Mouse (Mus musculus): ENCODE results near the gene Olfr287.

Olfr287 gene

DNA sequence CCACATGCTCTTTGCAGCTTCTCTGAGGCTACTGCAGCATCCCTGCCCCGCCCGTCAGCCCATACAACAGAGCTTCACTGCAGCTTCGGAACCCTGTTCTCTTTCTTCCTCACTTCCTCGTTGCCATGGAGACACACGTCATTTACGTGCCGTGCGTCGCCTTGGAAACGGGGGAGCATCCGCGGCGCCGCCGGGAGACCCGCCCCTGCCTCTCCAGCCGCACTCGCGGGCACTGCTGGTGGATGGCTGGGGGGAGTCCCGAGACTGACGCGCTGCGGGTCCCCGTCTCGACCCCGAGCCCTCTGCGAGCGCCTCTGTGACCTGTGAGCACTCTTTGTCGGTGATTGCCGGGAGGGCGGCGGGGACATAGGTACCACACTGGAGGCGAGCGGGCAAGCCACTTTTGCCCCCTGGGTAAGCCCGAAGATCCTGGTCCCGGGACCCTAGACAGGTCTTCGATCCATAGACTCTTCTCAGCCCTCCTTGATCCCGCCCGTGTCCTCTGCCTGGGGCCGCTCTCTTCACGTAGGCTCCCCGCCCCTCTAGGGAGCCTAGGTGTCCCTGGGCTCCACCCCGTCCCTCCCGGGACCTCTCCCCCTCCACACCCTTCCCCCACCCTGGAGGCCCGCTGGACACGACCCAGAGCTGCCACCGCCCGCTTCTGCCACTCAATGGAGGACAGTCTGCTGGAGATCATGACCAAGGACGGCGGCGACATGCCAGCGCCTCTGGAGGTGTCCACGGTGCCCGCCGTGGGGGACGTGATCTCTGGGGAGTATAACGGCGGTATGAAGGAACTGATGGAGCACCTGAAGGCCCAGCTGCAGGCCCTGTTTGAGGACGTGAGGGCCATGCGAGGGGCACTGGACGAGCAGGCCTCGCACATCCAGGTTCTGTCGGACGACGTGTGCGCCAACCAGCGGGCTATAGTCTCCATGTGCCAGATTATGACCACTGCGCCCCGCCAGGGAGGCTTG, 52.9 kb downstream of the Olfr287 start:
- peak; percentile 86 for DNase-seq (ENCODE audit: low read depth)

DNA sequence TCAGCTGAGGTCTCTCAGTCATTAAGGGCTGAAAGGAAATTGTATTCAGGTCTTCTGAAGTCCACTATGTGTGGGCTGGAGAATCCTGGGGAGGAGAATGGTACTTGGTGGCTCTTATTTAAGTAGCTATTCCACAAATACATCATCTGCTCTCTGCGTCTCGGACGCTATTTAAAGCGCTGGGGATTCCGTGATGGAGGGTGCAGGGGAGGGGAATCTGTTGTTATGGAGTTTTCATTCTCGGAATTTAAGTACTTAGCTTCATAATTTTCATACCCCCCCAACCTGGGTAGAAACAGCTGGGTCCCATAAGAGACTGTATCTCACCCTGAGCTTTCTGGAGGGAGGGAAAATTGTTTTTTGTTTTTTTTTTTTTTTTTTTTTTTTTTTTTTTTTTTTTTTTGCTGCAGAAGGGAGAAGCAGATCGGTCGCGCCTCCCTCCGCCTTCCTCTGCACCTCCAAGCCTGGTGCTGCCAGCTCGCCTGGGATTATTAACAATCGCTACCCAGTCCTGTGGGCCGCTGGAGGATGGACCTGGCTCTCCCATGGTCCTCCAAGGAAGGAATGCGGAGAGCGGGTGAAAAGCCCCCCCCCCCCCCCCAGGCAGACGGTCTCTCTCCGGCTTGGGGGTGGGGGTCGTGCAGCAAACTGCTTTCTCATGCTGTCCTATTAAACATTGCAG, 53.8 kb downstream of the Olfr287 start, which contains the start of gene Ccdc184:
Ccdc184 (plus strand) TSS at position 196 of the 682 bp plus-strand sequence.
- DNase-seq (ENCODE audit: low read depth), result no peak

DNA sequence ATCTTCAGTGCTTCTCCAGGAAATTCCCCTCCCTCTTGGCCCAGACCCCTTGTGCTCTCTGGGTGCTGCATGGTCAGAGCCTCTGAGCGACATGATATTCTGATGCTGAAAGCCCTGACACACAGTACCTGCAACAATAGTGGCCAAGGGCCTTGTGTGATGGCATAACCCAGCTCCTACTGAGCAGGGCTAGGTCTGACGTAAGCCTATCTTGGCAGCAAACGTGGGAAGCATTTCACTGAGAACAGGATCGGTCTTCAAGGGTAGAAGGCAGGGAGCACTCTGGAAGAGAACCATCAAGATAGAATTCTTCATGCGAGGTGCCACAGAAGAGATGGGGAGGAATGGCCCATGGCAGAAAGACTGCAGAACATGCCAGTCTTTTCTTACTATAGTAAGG, 55.3 kb downstream of the Olfr287 start, which contains the start of gene Asb8:
Asb8 (minus strand) TSS at position 101 of the 400 bp plus-strand sequence.
- DNase-seq (ENCODE audit: low read depth), result no peak

DNA sequence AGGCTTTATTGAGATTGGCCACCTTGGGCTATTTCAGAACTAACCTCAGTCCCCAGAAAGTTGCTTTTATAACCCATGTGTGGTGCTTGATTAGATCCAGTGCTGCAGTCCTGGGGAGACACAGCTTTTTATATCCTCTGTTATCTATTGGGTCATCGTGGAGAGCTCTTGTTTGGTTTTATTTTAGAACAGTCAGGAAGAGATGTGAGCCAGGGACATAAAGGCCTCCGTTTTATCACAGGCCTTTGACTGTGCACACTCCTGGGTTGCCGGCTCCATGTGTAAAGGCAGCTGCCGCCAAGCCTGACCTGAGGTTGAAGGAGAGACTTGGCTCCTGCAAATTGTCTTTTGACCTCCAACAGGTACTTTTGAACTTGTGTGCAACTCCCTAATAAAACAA, 58.3 kb downstream of the Olfr287 start:
- no peak for DNase-seq (ENCODE audit: low read depth)

DNA sequence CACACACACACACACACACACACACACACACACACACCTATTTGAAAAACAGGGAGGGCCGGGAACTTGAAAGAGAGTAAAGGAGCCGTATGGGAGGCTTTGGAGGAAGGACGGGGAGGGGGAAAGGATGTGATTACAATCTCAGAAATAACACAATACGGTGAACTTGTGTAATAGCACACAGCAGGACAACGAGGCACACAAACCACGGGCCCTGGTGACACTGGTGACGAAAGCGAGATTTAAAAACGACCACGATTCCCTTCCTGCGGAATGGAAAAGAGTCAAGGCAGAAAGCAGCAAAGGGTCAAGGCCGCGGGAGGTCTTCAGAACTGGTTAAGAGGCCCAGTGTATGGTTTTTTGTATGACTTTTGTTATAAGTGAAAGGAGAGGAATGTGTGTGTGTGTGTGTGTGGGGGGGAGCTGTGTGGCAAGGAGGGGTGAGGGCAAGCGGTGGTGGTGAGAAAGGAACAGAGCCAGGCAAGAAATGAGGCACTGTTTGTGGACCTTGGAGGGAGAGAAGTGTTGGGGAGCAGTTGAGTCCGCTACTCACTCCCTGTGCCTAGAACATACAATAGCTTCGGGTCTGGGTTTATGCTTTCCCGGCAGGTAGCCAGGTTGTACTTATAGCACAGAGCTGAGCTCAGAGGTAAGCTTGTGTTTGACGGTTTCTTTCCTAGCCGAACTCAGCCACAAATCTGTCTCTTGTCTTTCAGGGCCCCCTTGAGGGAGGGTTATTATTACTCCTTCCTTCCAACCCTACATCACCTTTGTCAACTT, 59.6 kb downstream of the Olfr287 start:
- no peak for DNase-seq (ENCODE audit: low read depth)

DNA sequence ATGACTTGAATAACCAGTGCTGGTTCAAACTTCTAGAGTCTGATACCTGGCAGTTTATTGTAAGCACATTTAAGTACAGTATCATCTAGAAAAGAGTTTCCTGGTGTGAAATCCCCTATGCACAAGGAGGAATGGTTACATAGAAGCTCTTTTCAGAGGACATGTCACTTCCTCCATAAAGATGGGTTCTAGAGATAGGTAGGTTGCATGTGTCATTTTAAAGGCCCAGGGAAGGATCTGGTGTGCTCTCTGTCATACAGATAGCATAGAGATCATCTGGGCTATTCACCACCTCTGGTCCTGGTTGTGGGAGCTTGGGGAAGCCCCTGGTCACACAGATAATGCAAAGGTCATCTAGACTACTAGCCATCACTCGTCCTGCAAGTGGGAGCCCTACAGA, 63.6 kb downstream of the Olfr287 start:
- no peak for DNase-seq (ENCODE audit: low read depth)

Measured in naive thymus-derived CD4-positive, alpha-beta T cell, adult 2 months (primary cell).